Mouse (Mus musculus) midbrain, embryonic 10.5 days (tissue): ENCODE results near the gene Strbp. TPM values are rescaled to one million over a fixed set of nuclear protein-coding genes. Genes with fewer than 3 reads are reported as not detected.

Source experiments
- DNase-seq: peaks from one replicate; pipeline ENCODE4 v3.0.0-alpha.2; 2017; ENCODE audit warnings: low spot score
- H3K27ac ChIP-seq: fragments of 300-500 bp; sonication (generic); replicated peaks from 2 replicates; pipeline ENCODE4 v1.5.1; 2016; ENCODE audit warnings: mild to moderate bottlenecking
- H3K27me3 ChIP-seq: fragments of 300-500 bp; sonication (generic); 2 replicates; pipeline ENCODE4 v1.6.1; 2016; ENCODE audit warnings: low read depth, mild to moderate bottlenecking; ENCODE audit not compliant: poor library complexity, severe bottlenecking
- H3K36me3 ChIP-seq: fragments of 300-500 bp; sonication (generic); 2 replicates; pipeline ENCODE4 v1.6.1; 2016; ENCODE audit warnings: mild to moderate bottlenecking, moderate library complexity
- H3K4me1 ChIP-seq: fragments of 300-500 bp; sonication (generic); 2 replicates; pipeline ENCODE4 v1.6.1; 2016
- H3K4me3 ChIP-seq: fragments of 300-500 bp; sonication (generic); 2 replicates; pipeline ENCODE4 v1.5.1; 2016; ENCODE audit warnings: mild to moderate bottlenecking, moderate library complexity
- H3K9me3 ChIP-seq: fragments of 300-500 bp; sonication (generic); replicated peaks from 2 replicates; pipeline ENCODE4 v1.6.1; 2016; ENCODE audit warnings: mild to moderate bottlenecking
- WGBS: fragments of 180-500 bp; shearing (Covaris S2); methylation state at CpG from one replicate; pipeline ENCODE4 v1.1.7; 2016; 5-methylcytosine and 5-hydroxymethylcytosine counted together
- polyA plus RNA-seq: library from polyadenylated mRNA; unstranded; fragments of >200 nt; fragmentation: Nextera tagmentation; extraction: Ambion mirVana; gene quantifications from 2 replicates; pipeline ENCODE4 v1.2.1, GENCODE M21; 2016

Gene Strbp
- polyA plus RNA-seq, result 61.6 and 64.4 TPM in 2 replicates

- Histone ChIP-seq H3K4me3 (peak within 1 kb of the TSS; percentile 77), H3K36me3 (peaks cover 8% of the 10 kb centered on the region), H3K27me3 (peaks cover 19% of the 10 kb centered on the region), H3K4me1 (peaks cover 32% of the 10 kb centered on the region), H3K9me3 (no peaks in the 10 kb centered on the region), H3K27ac (peak within 1 kb of the TSS; percentile 96)
- peak; percentile 90 for DNase-seq
- WGBS, result 1% methylated on average over 98 of the region's 98 CpGs
These were observed at the start of gene Strbp for GRCm38 (mm10) chr2:37703230-37703954. TSS of gene Strbp (minus strand) at chr2:37703859.

- H3K27me3 ChIP-seq, result 0 out of 2 replicates have a peak, but pooled peaks cover 10% of the 10 kb centered on the region
- H3K4me1 ChIP-seq, result peaks cover 23% of the 10 kb centered on the region
- no peaks in the 10 kb centered on the region for H3K9me3 ChIP-seq
- no peaks in the 10 kb centered on the region for H3K36me3 ChIP-seq
- no peak overlapping the region for H3K4me3 ChIP-seq
- no peak overlapping the region for H3K27ac ChIP-seq
- no peak for DNase-seq
- 98% methylated on average over 1 of the region's 1 CpGs for WGBS
These were observed 47.5 kb upstream of the Strbp start for GRCm38 (mm10) chr2:37751114-37751513.

GRCm38 (mm10) chr2:37749323-37749722 is 45.7 kb upstream of the Strbp start:
- Histone ChIP-seq H3K27me3 (no peaks in the 10 kb centered on the region), H3K27ac (no peak overlapping the region), H3K4me3 (no peak overlapping the region), H3K4me1 (peaks cover 16% of the 10 kb centered on the region), H3K36me3 (no peaks in the 10 kb centered on the region), H3K9me3 (no peaks in the 10 kb centered on the region)
- WGBS, result 85% methylated on average over 6 of the region's 6 CpGs
- no peak for DNase-seq

- Histone ChIP-seq H3K4me1 (peaks cover 16% of the 10 kb centered on the region), H3K27me3 (no peaks in the 10 kb centered on the region), H3K36me3 (no peaks in the 10 kb centered on the region), H3K9me3 (no peaks in the 10 kb centered on the region), H3K4me3 (no peak overlapping the region), H3K27ac (peak overlapping the region; percentile 57; the same call in 1 of the 2 replicates)
- WGBS, result 61% methylated on average over 10 of the region's 10 CpGs
- no peak for DNase-seq
These were observed 44.9 kb upstream of the Strbp start for GRCm38 (mm10) chr2:37748442-37749066.

- Histone ChIP-seq H3K36me3 (no peaks in the 10 kb centered on the region), H3K27me3 (no peaks in the 10 kb centered on the region), H3K4me3 (no peak overlapping the region), H3K4me1 (peaks cover 16% of the 10 kb centered on the region), H3K9me3 (no peaks in the 10 kb centered on the region), H3K27ac (no peak overlapping the region)
- WGBS, result 67% methylated on average over 2 of the region's 2 CpGs
- DNase-seq, result no peak
These were observed 44.2 kb upstream of the Strbp start for GRCm38 (mm10) chr2:37747909-37748308.

GRCm38 (mm10) chr2:37746293-37747049 is 42.8 kb upstream of the Strbp start:
- Histone ChIP-seq H3K4me1 (peaks cover 16% of the 10 kb centered on the region), H3K27ac (no peak overlapping the region), H3K9me3 (no peaks in the 10 kb centered on the region), H3K27me3 (no peaks in the 10 kb centered on the region), H3K36me3 (no peaks in the 10 kb centered on the region), H3K4me3 (no peak overlapping the region)
- no peak for DNase-seq
- 93% methylated on average over 5 of the region's 5 CpGs for WGBS

GRCm38 (mm10) chr2:37744773-37745395 is 41.2 kb upstream of the Strbp start:
- Histone ChIP-seq H3K36me3 (no peaks in the 10 kb centered on the region), H3K4me3 (no peak overlapping the region), H3K27me3 (no peaks in the 10 kb centered on the region), H3K9me3 (no peaks in the 10 kb centered on the region), H3K27ac (no peak overlapping the region), H3K4me1 (peaks cover 21% of the 10 kb centered on the region)
- no peak for DNase-seq
- 93% methylated on average over 10 of the region's 10 CpGs for WGBS

GRCm38 (mm10) chr2:37741806-37742554 is 38.3 kb upstream of the Strbp start:
- Histone ChIP-seq H3K4me3 (no peak overlapping the region), H3K9me3 (no peaks in the 10 kb centered on the region), H3K36me3 (no peaks in the 10 kb centered on the region), H3K27ac (no peak overlapping the region), H3K4me1 (peaks cover 5% of the 10 kb centered on the region), H3K27me3 (no peaks in the 10 kb centered on the region)
- 86% methylated on average over 20 of the region's 20 CpGs for WGBS
- DNase-seq, result no peak

- Histone ChIP-seq H3K9me3 (no peaks in the 10 kb centered on the region), H3K4me3 (peak overlapping the region; percentile 32), H3K36me3 (no peaks in the 10 kb centered on the region), H3K27me3 (no peaks in the 10 kb centered on the region), H3K27ac (peak overlapping the region; percentile 75), H3K4me1 (peaks cover 13% of the 10 kb centered on the region)
- WGBS, result 76% methylated on average over 1 of the region's 1 CpGs
- DNase-seq, result no peak
These were observed 32.1 kb upstream of the Strbp start for GRCm38 (mm10) chr2:37735807-37736188.

GRCm38 (mm10) chr2:37734979-37735806 is 31.5 kb upstream of the Strbp start:
- H3K27ac ChIP-seq, result peak overlapping the region; percentile 75
- H3K4me3 ChIP-seq, result peak overlapping the region; percentile 32
- H3K36me3 ChIP-seq, result no peaks in the 10 kb centered on the region
- no peaks in the 10 kb centered on the region for H3K9me3 ChIP-seq
- peaks cover 13% of the 10 kb centered on the region for H3K4me1 ChIP-seq
- DNase-seq, result peak; percentile 56
- WGBS, result 14% methylated on average over 17 of the region's 17 CpGs
- no peaks in the 10 kb centered on the region for H3K27me3 ChIP-seq

GRCm38 (mm10) chr2:37731241-37731801 is 27.7 kb upstream of the Strbp start:
- Histone ChIP-seq H3K27ac (no peak overlapping the region), H3K4me3 (no peak overlapping the region), H3K4me1 (peaks cover 13% of the 10 kb centered on the region), H3K36me3 (no peaks in the 10 kb centered on the region), H3K27me3 (no peaks in the 10 kb centered on the region), H3K9me3 (no peaks in the 10 kb centered on the region)
- no peak for DNase-seq
- 89% methylated on average over 5 of the region's 5 CpGs for WGBS
